Mouse (Mus musculus): ENCODE data around the gene Colq. TPM values are rescaled to one million over a fixed set of nuclear protein-coding genes. Genes with fewer than 3 reads are reported as not detected.

The Colq gene
- polyA plus RNA-seq, 2 experiments = 0.04 TPM; not detected in 1

GRCm38 (mm10) chr14:31494349-31494974, 96.7 kb downstream of the Colq start, which contains the start of gene Eaf1:
Eaf1 (plus strand) TSS chr14:31494399.
- TF ChIP-seq CTCF (IDR thresholded peaks at IDR 0.05; ENCODE audit: low read depth) (peak; percentile 10; the same call in 1 of the 2 replicates), EP300 (IDR thresholded peaks at IDR 0.05; ENCODE audit: low read depth) (peak; percentile 31; the same call in 1 of the 2 replicates)

GRCm38 (mm10) chr14:31493901-31494300, 97.2 kb downstream of the Colq start:
- DNase-seq (ENCODE audit: low read depth in 3 of 3, low spot score in 3 of 3) = no peak
- WGBS (ENCODE audit: insufficient replicate concordance) = 14% methylated on average over 9 of the region's 9 CpGs
- H3K4me3 ChIP-seq (ENCODE audit: insufficient read depth in 1 of 2, low read depth in 2 of 2, low read length in 2 of 2) = peak overlapping the region; percentile 86 to 99
- TF ChIP-seq EP300 (IDR thresholded peaks at IDR 0.05; ENCODE audit: low read depth) = no peak
- TF ChIP-seq CTCF (IDR thresholded peaks at IDR 0.05; ENCODE audit: low read depth) = no peak
- ATAC-seq (ENCODE audit: insufficient read depth) = no peak
- no peaks in the 10 kb centered on the region for H3K9me3 ChIP-seq (ENCODE audit: control insufficient read depth, low read length)
- peak overlapping the region; percentile 76 for H3K27ac ChIP-seq
- H3K9ac ChIP-seq (replicated peaks) = peak overlapping the region; percentile 93
- no peaks in the 10 kb centered on the region for H3K27me3 ChIP-seq (ENCODE audit: control insufficient read depth, insufficient read depth, low read length)
- H3K4me1 ChIP-seq (replicated peaks; ENCODE audit: control insufficient read depth in 2 of 2, insufficient read depth in 2 of 2, low read length in 1 of 2) = peaks cover 22 to 26% of the 10 kb centered on the region in 2 experiments
- peak overlapping the region; percentile 91 for H3K4me2 ChIP-seq (ENCODE audit: low read depth)
- peaks cover 40% of the 10 kb centered on the region for H3K36me3 ChIP-seq (replicated peaks; ENCODE audit: control insufficient read depth, insufficient read depth, low read depth)

More at GRCm38 (mm10) chr14:31494349-31494974, 96.7 kb downstream of the Colq start, which contains the start of gene Eaf1:
- WGBS (ENCODE audit: insufficient replicate concordance) = under 1% methylated on average over 37 of the region's 37 CpGs
- Histone ChIP-seq H3K4me1 (replicated peaks; ENCODE audit: control insufficient read depth in 2 of 2, insufficient read depth in 2 of 2, low read length in 1 of 2) (peaks cover 22 to 26% of the 10 kb centered on the region in 2 experiments), H3K9me3 (ENCODE audit: control insufficient read depth, low read length) (no peaks in the 10 kb centered on the region), H3K4me3 (ENCODE audit: insufficient read depth in 1 of 2, low read depth in 2 of 2, low read length in 2 of 2) (peak within 1 kb of the TSS; percentile 86 to 99), H3K27me3 (ENCODE audit: control insufficient read depth, insufficient read depth, low read length) (no peaks in the 10 kb centered on the region), H3K4me2 (ENCODE audit: low read depth) (peak within 1 kb of the TSS; percentile 97), H3K36me3 (replicated peaks; ENCODE audit: control insufficient read depth, insufficient read depth, low read depth) (peaks cover 39% of the 10 kb centered on the region), H3K9ac (replicated peaks) (peak within 1 kb of the TSS; percentile 93), H3K27ac (peak within 1 kb of the TSS; percentile 86)
- peak; percentile 33 for ATAC-seq (ENCODE audit: insufficient read depth)
- DNase-seq (ENCODE audit: low read depth in 3 of 3, low spot score in 3 of 3) = peak in 2 of 3 experiments; percentile 17 to 53

- TF ChIP-seq EP300 (IDR thresholded peaks at IDR 0.05; ENCODE audit: low read depth) (no peak), CTCF (IDR thresholded peaks at IDR 0.05; ENCODE audit: low read depth) (no peak)
- Histone ChIP-seq H3K9ac (replicated peaks) (no peak overlapping the region), H3K9me3 (ENCODE audit: control insufficient read depth, low read length) (no peaks in the 10 kb centered on the region), H3K4me2 (ENCODE audit: low read depth) (no peak overlapping the region), H3K27ac (no peak overlapping the region), H3K36me3 (replicated peaks; ENCODE audit: control insufficient read depth, insufficient read depth, low read depth) (peaks cover 61% of the 10 kb centered on the region), H3K4me1 (replicated peaks; ENCODE audit: control insufficient read depth in 2 of 2, insufficient read depth in 2 of 2, low read length in 1 of 2) (no peaks in the 10 kb centered on the region; a peak in 1 of 4 replicates), H3K4me3 (ENCODE audit: insufficient read depth in 1 of 2, low read depth in 2 of 2, low read length in 2 of 2) (no peak overlapping the region), H3K27me3 (ENCODE audit: control insufficient read depth, insufficient read depth, low read length) (no peaks in the 10 kb centered on the region)
- no peak for ATAC-seq (ENCODE audit: insufficient read depth)
- DNase-seq (ENCODE audit: low read depth in 3 of 3, low spot score in 3 of 3) = no peak
- 80% methylated on average over 6 of the region's 6 CpGs for WGBS (ENCODE audit: insufficient replicate concordance)
Measured at GRCm38 (mm10) chr14:31488055-31488454, 103.1 kb downstream of the Colq start.

GRCm38 (mm10) chr14:31486465-31486864, 104.7 kb downstream of the Colq start:
- no peak overlapping the region for H3K4me3 ChIP-seq (ENCODE audit: insufficient read depth in 1 of 2, low read depth in 2 of 2, low read length in 2 of 2)
- no peak overlapping the region for H3K4me2 ChIP-seq (ENCODE audit: low read depth)
- no peak for ATAC-seq (ENCODE audit: insufficient read depth)
- no peaks in the 10 kb centered on the region for H3K9me3 ChIP-seq (ENCODE audit: control insufficient read depth, low read length)
- peak; percentile 39; the same call in 1 of the 2 replicates for TF ChIP-seq CTCF (IDR thresholded peaks at IDR 0.05; ENCODE audit: low read depth)
- no peak for TF ChIP-seq EP300 (IDR thresholded peaks at IDR 0.05; ENCODE audit: low read depth)
- 77% methylated on average over 4 of the region's 4 CpGs for WGBS (ENCODE audit: insufficient replicate concordance)
- peaks cover 64% of the 10 kb centered on the region for H3K36me3 ChIP-seq (replicated peaks; ENCODE audit: control insufficient read depth, insufficient read depth, low read depth)
- H3K4me1 ChIP-seq (replicated peaks; ENCODE audit: control insufficient read depth in 2 of 2, insufficient read depth in 2 of 2, low read length in 1 of 2) = no peaks in the 10 kb centered on the region
- H3K27ac ChIP-seq = no peak overlapping the region
- no peak for DNase-seq (ENCODE audit: low read depth in 3 of 3, low spot score in 3 of 3)
- no peak overlapping the region for H3K9ac ChIP-seq (replicated peaks)
- H3K27me3 ChIP-seq (ENCODE audit: control insufficient read depth, insufficient read depth, low read length) = no peaks in the 10 kb centered on the region

- DNase-seq (ENCODE audit: low read depth in 3 of 3, low spot score in 3 of 3) (no peak), ATAC-seq (ENCODE audit: insufficient read depth) (no peak)
- Histone ChIP-seq H3K27ac (no peak overlapping the region), H3K36me3 (replicated peaks; ENCODE audit: control insufficient read depth, insufficient read depth, low read depth) (peaks cover 67% of the 10 kb centered on the region), H3K27me3 (ENCODE audit: control insufficient read depth, insufficient read depth, low read length) (no peaks in the 10 kb centered on the region), H3K4me2 (ENCODE audit: low read depth) (no peak overlapping the region), H3K4me3 (ENCODE audit: insufficient read depth in 1 of 2, low read depth in 2 of 2, low read length in 2 of 2) (no peak overlapping the region), H3K9ac (replicated peaks) (no peak overlapping the region), H3K4me1 (replicated peaks; ENCODE audit: control insufficient read depth in 2 of 2, insufficient read depth in 2 of 2, low read length in 1 of 2) (no peaks in the 10 kb centered on the region), H3K9me3 (ENCODE audit: control insufficient read depth, low read length) (no peaks in the 10 kb centered on the region)
- TF ChIP-seq EP300 (IDR thresholded peaks at IDR 0.05; ENCODE audit: low read depth) = no peak
- no peak for TF ChIP-seq CTCF (IDR thresholded peaks at IDR 0.05; ENCODE audit: low read depth)
- 69% methylated on average over 5 of the region's 5 CpGs for WGBS (ENCODE audit: insufficient replicate concordance)
Measured at GRCm38 (mm10) chr14:31482417-31482816, 108.7 kb downstream of the Colq start.

Data from liver, embryonic 14.5 days (tissue).